Mouse (Mus musculus) natural killer cell, adult 2 months (primary cell): ENCODE data around the gene Zfp622.

Experiments
- DNase-seq, 2 experiments: peaks; one replicate each; pipeline ENCODE4 v3.0.0; 2022; ENCODE audit warnings: low spot score in 2 of 2

Zfp622 gene

DNA sequence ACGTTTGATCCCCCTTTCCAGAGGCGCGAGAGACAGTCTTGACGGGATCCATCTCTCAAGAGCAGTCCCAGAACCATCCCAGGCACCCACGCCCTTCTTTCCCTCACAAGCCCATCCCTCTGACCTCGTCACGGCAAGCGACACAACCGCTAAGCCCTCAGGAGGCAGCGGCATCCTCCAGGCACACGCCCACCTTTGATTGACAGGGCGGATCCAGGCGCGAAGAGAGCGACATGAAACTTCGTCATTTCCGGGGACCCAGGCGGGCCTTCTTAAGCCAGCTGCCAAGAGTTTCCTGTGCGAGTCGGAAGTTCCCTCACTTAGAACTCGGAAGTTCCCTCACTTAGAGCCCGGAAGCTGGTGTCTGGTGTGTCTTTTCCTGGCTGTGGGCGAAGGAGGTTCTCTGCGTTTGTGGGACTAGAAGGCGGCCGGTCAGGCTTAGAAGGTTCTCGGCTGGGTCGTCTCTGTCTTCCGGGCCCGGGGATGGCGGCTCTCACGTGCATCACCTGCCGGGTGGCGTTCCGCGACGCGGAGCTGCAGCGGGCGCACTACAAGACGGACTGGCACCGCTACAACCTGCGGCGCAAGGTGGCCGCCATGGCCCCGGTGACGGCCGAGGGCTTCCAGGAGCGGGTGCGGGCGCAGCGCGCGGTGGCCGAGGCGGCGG lies at the start of gene Zfp622:
TSS of gene Zfp622 (plus strand) at position 300 of the 667 bp plus-strand sequence.
- peak; percentile 92 to 94 for DNase-seq

DNA sequence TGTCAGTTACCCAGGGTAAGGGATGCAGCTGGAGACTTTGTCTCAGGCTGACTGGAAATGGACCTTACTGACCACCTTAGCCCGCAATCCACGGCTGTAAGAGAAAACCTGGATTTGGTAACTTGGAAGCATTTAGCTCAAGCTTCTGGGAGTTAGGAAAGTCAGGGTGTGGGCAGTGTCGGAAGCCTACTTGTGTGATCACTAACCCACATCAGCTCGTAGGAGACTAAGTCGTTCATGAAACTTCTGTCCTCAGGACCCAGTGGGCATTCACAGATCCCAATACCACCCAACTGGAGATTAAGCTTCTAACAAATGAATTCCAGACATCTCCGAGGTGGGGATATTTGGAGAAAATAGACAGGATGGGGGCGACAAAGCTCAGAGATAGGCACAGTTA lies 49.8 kb upstream of the Zfp622 start:
- no peak for DNase-seq

DNA sequence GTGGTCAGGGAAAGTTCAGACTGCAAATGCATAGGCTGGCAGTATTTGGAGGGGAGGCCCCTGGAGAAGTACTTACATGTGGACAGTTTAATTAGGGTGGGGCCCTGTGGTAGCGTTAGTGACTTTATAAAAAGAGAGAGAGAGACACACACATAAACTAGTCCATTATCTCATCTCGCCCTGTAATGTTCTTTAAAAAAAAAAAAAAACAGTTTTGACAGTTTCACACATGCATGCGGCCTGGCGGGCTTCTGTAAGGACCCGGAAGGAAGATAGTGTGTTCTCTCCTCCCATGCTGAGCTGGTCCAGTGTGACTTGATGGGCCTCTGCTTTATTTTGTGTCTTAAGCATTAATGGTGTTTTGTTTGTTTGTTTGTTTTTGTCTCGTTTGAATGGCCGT lies 45.7 kb upstream of the Zfp622 start:
- DNase-seq: no peak

DNA sequence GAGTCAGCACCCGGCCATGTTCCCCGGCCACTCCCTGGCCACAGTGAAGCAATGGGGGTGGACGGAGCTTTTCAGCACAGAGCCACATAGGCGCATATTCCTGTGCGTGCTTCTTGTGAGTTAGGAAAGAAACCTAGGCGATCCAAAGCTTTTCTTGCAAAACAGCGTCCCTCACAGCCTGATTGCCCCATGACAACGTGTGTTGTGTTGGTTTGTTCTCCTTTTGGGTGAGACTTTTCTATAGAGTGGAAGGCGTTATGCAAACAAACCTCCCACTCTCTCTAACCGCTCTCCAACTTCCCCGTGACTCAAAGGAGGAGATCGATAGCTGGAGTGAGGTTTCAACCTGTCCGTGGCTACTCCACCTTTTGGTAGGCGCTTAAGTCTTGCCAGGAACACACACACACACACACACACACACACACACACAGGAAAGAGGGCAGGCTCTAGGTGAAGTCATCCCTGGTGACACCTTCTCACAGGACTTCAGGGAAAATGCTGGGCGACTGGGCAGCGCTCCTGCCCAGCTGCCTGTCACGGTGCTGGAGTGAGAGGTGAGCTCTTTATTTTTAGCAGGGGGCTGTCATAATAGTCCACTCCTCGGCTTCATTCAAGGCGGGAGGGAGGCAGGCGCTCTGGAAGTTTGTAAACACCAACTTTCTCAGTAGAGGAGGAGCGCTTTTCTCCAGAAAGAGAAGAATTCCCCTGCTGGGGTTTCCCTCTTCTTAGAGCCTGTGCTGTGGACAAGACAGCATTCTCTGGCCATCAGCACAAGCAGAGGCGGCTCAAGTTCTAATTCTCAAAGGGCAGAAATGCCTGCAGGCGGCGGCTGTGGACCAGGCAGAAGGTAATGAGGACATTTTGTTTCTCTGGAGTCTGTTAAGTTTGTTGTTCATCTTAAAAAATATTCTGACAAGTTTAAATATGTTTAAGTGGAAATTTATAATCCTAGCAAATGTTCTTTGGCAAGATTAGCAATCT lies 43.5 kb upstream of the Zfp622 start:
- DNase-seq: no peak

DNA sequence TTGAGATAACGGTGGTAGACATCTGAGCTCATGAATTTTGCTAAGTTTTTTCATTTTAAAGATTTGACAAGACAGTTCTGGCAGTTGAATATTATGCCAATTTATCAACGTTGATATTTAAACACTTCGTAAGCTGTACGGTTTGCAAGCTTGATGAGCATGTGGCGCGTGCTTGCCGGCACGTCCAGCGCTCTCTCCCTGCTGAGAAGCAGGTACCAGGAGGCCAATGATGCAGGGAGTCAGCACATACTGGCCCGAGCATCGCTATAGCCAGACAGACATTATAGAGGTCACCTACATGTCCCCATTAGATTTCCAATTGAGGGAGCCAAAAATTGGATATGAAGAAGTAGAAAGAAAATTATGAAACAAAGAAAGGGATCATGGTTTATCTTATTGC lies 42.7 kb upstream of the Zfp622 start:
- no peak for DNase-seq

DNA sequence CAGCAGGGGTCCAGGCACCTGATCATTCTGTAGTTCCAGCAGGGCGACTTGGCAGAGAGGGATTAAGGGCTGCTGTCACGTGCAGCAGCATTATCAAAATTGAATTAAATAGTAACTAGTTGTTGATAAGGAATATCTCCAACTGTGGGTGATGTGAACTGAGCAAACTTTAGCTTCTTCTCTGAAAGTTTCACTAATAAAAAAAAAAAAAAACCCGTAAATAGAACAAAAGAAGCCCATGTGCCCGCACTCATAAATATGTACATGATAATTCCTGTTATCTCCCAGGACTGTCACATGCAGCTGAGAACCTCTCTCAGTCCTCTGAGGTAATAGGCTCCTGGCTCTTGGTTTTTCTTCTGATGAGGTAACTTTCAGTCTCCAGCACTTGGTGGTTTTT lies 41.8 kb upstream of the Zfp622 start:
- DNase-seq: no peak

DNA sequence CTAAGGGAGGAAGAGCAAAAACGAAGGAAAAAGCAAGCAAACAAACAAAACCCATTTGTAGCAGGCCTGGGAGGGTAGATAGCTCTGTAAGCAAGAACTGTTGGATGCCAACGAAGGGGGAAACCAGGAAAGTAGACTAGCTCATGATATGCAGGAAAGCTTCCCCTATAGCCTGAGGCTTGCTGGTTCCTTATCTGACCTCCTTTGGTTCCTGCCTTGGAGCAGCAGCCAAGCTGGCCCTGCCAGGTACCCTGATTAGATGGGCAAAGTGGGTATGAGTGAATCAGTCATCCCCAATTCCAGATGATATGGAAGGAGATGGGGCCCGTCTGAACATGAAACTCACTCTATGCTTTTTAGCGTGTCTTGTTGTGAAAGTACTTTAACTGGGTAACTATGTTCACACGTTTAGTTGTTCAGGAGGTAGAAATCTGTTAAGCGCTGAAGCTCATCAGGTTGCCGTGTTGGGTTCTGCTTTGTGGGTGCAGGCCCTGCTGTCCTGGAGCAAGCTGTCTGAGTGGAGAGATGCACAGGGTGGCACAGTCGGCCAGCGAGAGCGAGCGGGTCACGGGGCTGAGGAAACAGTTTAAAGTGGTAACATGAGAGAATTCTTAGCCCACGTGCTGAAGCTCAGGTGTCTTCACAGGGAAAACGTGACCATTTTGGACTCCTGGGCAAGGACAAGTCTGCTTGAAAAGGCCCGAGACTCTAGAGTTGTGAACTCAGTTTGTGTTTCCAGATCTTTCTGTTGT lies 40.6 kb upstream of the Zfp622 start:
- DNase-seq: no peak

DNA sequence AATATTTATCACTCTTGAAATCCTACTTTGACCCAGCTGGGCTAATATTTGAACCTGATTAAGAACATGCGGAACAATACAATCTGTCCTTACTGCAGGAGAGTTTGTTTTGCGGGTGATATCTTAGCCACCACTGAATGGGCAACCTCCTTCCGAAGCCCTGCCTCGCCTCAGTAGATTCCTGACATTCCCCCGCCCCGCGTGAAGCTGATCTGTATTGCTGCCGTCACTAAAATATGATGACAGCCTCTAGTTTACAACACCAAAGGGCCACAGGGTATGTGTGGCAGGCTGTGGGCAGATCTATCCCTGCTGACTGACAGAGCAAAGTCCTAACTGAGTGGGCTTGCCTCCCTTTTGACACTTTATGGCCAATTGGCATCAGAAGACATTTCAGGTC lies 38.9 kb upstream of the Zfp622 start:
- DNase-seq: no peak

DNA sequence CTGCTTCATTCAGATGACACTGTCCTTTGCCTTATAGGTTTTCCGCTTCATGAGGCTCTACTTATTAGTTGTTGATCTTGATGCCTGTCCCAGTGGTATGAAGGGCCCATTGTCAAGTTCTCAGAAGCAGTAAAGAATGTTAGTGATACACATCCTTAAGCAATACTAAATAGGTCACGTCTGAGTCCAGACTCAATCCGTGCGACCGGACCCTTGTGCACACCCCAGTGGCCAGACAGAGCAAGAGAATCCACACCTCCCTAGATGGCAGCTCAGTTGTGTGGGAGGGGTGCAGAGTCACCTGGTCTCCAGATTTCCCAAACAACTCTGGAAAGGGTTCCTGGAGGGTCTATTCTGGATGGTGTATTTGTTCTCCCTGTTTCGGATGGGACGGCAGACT lies 37.7 kb upstream of the Zfp622 start:
- DNase-seq: no peak

DNA sequence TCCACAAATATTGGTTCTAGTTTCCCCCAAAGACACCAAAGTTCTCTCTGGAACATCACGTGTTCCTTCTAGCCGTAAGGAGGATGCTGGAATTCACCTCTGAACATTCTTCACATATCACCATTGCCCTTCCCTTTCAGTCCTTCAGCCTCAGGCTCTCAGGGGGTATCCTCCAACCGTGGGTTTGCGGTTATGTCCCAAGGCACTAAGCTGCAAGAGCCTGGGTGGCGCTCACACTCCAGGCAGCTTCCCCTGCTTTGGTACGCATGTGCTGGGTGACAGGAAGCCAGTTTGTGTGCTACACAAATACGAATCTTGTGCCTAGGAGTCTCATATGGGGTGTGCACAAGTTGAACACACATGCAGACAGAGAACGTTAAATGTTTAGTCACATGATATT lies 36.8 kb upstream of the Zfp622 start:
- DNase-seq: no peak

DNA sequence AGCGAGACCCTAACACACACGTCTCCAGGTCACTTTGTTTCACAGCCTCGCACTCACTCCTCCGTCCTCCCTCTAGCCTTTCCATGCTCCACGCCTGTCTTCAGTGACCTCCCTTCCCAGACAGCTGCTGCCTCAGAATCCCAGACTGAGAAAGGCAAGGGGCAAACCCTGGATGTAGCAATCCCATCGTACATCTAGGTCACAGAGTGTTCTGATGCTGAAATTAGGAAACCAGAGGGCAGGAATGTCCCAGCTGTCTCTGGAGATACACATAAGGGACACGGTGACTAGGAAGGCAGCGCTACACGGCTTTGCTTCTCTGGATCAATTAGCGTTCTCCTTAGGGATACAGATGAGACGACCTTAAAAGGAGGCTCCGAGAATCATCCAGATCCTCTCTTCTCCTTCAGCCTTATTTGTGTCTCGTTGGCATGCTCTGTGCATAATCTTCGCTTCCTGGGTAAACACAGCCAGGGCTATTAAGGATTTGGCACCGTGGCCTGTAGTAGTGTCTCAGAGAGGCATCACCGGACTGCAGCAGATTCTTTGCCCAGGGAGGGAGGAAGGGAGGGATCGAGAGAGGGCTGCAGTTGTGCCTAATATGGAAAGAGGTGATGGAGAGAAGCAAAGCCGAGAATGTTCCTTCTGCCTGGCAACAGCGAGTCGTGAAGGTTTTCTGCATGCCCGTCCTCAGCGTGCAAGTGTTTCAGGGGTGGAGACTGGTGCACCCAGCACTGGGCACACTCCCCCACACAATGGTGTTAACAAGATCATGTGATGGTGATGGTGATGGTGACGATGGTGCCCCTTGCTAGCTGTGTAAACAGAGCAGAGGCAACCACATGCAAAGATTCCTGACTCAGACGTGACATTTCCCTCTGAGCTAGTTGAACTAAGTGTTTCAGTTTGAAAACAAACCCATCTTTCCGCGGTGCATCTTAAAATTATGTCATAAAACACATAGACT lies 35.6 kb upstream of the Zfp622 start:
- no peak for DNase-seq

DNA sequence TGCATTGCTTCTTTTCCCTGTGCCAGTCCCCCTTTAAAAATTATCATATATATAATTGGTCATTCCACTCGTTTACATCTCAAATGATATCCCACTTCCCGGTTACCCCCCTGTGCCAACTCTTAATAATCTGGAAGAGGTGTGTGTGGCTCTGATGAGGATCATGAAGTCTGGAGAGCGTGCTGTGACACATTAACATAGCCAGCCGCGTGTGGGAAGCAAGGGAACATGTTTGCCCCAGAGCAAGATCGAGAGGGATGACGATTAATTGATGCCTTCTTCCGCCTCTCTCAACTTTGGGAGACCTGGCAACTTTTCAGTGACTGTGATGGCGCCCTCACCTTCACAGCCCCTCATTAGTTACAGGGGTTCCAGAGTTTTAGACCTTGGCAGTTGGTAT lies 34.5 kb upstream of the Zfp622 start:
- DNase-seq: no peak

DNA sequence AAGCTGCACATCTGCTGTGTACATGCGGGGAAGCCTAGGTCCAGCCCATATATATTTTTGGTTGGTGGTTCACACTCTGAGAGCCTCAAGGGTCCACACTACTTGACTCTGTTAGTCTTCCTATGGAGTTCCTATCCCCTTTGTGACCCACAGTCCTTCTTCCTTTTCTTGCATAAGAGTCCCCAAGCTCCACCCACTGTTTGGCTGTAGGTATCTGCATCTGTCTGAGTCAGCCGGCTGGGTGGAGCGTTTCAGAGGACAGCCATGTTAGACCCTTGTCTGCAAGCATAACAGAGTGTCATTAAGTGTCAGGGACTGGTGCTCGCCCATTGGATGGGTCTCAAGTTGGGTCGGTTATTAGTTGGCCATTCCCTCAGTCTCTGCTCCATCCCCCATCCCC lies 33.6 kb upstream of the Zfp622 start:
- no peak for DNase-seq

DNA sequence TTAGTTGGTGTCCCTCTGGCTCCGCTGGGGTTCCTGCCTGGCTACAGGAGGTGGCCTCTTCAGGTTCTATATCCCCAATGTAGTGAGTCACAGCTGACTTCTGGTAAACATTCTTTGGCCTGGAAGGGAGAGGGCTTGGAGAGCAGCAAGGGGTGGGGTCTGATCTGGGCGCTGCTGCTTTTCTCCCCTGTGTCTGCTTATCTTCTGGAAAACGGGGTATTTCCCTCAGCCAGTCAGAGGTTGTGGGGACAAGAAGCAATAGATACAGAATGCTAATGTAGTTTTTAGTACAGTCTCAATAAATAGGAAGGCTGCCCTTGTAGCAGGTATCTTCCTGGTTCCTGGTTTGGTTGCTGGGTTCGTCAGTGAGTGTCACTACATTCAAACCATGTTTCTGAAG lies 33.1 kb upstream of the Zfp622 start:
- no peak for DNase-seq

DNA sequence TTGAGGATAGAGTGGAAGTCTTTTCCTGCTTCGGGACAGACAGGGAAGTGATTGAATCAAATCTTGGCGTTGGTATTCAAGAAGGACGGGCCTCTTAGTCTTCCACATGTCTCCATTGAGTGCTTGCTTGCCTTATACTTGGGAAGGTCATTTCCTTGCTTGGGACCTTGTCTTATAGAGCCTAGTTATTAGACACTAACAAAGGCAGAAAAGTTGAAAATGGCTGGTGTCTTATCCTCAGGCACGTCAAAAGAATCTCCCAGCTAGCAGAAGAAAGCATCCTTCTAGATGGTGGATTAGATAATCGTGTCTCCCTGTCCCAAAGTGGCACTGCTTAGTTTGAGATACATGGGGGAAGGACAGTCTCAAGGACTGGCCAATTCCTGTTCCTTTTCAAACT lies 28.2 kb upstream of the Zfp622 start:
- no peak for DNase-seq

DNA sequence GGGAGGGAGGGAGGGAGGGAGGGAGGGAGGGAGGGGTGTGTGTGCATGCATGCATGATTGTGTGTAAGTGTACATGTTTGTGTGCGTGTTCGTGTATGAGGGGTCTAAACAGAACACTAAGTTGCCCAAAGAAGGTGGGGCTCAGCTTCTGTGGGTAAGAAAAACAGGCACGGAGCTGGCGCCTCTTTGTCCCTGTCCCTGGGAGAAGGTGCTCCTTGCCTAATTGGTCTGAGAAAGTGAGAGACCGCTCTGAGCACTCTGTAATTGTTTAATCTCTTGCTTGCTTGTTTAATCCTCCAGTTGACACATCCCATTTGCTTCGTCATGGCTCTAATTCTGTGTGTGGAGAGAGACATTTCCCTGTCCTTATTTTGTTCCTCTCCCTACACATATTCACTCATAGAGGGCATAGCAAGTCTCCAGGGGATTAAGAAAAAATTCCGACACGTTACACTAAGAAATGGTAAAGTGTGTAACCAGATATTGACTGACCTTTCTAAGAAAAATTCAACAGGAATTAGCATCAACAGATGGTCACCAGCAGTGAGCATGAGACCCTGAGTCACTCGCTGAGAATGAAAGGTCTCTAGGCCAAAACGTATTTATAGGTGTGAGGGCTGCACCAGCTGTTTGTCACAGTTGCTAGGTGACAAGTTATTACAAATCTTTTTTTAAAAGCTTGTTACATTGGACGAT lies 27.6 kb upstream of the Zfp622 start:
- DNase-seq: no peak

DNA sequence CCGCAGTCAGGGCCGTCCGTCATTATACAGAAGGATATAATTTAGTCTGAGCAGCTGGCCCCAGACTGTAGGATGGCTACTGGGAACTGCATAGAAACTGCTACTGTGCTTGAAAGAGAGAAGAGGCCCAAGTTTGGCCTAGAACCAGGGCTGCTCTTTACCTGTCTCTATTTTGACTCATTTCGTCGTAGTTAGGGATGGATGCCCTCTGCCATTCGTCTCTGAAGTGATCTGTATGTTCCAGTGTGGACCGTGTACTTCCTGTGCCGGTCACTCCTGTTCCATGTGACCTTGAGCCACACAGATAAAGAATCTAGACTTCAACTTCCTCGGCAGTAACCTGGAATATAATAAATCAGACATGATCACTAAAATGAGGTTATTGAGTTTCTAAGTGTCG lies 26.5 kb upstream of the Zfp622 start:
- no peak for DNase-seq

DNA sequence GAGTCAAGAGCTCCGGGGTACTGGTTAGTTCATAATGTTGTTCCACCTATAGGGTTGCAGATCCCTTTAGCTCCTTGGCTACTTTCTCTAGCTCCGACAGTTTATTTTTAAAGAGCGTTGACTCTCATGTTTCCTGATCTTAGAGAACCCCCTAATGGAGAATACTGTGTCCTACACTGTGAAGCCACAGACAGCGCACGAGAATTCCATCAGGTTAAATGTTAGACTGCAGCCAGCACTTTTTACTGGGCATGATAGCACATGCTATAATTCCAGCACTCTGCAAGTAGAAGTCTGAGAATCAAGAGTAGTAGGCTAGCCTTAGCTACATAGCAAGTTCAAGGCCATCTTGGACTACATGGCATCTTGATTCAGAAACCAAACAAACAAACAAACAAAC lies 24.8 kb upstream of the Zfp622 start:
- no peak for DNase-seq

DNA sequence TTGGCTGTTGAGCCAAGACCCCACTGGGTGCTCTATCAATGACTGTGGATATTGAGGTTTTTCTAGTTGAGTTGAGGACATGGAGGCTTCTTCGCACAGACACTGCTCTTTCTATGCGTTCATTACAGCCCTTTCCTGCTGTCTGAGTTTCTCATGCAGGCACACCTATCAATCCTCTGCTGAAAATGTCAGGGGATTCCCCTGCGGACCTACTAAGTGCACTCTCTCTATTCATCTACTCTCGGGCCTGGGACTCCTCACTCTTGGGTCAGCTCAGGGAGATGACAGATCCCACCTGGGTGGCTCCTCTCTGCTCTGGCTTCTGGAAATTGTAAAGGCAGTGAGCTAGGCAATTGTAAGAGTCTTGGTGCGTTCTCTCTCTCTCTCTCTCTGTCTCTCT lies 23.9 kb upstream of the Zfp622 start:
- DNase-seq: no peak

DNA sequence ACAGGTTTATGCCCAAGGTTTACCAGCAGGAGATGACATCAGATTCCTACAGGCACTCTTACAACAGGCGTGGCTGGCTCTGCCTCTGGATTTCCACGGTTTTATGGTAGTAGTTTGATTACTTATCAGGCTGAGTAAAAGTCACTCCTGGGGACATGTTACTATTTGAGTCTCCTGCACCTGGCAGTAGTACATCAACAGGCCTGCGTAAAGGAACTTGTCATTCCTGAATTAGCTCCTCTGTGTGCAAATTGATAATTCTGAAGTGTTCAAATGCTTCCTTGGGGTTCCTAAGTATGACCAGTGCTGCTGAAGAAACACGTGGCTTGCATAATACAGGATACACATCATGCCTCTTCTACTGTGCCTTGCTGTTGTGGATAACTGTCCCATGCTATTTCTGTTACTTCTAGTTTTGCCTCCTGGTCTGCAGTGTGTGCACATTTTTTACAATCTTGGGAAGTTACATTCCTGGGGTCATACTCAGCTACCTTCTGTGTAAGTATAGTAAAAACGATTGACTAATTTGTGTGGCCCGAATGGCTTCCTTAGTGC lies 17.9 kb upstream of the Zfp622 start:
- no peak for DNase-seq
